Mouse (Mus musculus): ENCODE data around the gene Cytl1. TPM values are rescaled to one million over a fixed set of nuclear protein-coding genes. Genes with fewer than 3 reads are reported as not detected.
A peak's percentile ranks its signal among the peaks of the same experiment; 100 is the strongest.

The Cytl1 gene
- total RNA-seq, 4 experiments from 2014 or later: 1.3 to 2.1 (median 1.7) TPM

GRCm38 (mm10) chr5:37769031-37769430 lies 33.7 kb downstream of the Cytl1 start:
- peak; percentile 86 to 89 for DNase-seq (ENCODE audit: low spot score in 2 of 2)

GRCm38 (mm10) chr5:37770870-37771269 lies 35.6 kb downstream of the Cytl1 start:
- DNase-seq (ENCODE audit: low spot score in 2 of 2): no peak

- DNase-seq (ENCODE audit: low spot score in 2 of 2): no peak
These were observed 38.7 kb downstream of the Cytl1 start for GRCm38 (mm10) chr5:37774011-37774410.

- no peak for DNase-seq (ENCODE audit: low spot score in 2 of 2)
These were observed 40.4 kb downstream of the Cytl1 start for GRCm38 (mm10) chr5:37775681-37776080.

GRCm38 (mm10) chr5:37783306-37783705 lies 48.0 kb downstream of the Cytl1 start:
- DNase-seq (ENCODE audit: low spot score in 2 of 2): peak; percentile 28 to 37

- DNase-seq (ENCODE audit: low spot score in 2 of 2): no peak
These were observed 49.6 kb downstream of the Cytl1 start for GRCm38 (mm10) chr5:37784847-37785391.

Other genes with a start within 250 kb of the Cytl1 start
- gene Stk32b, start 18.3 kb upstream of the Cytl1 start, total RNA-seq (2022): 1 to 10 TPM; 3.7 to 7.8 (median 5.3) TPM
- gene Msx1, start 89.1 kb downstream of the Cytl1 start, total RNA-seq (2022): 1 to 10 TPM; 4.7 to 5.2 (median 5.1) TPM

All from layer of hippocampus, adult 8-10 months (tissue).